Mouse (Mus musculus) midbrain, postnatal 0 days (tissue): ENCODE data around the gene Shisa2. TPM values are rescaled to one million over a fixed set of nuclear protein-coding genes. Genes with fewer than 3 reads are reported as not detected.
A peak's percentile ranks its signal among the peaks of the same experiment; 100 is the strongest.

Source experiments
- ATAC-seq: fragments of 200-750 bp; cut with Nextera tagmentation; 2 replicates; pipeline ENCODE4 v1.8.0; 2017; ENCODE audit warnings: moderate number of reproducible peaks, mild to moderate bottlenecking, moderate TSS enrichment, moderate library complexity; ENCODE audit not compliant: low FRiP score
- DNase-seq: peaks from one replicate; pipeline ENCODE4 v3.0.0-alpha.2; 2015; ENCODE audit warnings: low spot score
- H3K27ac ChIP-seq: fragments of 300-500 bp; sonication (generic); 2 replicates; pipeline ENCODE4 v1.5.1; 2014; ENCODE audit warnings: low read depth, mild to moderate bottlenecking, low read length, mixed read lengths
- H3K27me3 ChIP-seq: fragments of 300-500 bp; sonication (generic); 2 replicates; pipeline ENCODE4 v1.6.1; 2014; ENCODE audit warnings: low read length, control low read depth, mixed read lengths; ENCODE audit not compliant: insufficient read depth
- H3K36me3 ChIP-seq: fragments of 300-500 bp; sonication (generic); 2 replicates; pipeline ENCODE4 v1.6.1; 2014; ENCODE audit warnings: low read length, control low read depth, mixed read lengths; ENCODE audit not compliant: insufficient read depth
- H3K4me1 ChIP-seq: fragments of 300-500 bp; sonication (generic); 2 replicates; pipeline ENCODE4 v1.6.1; 2014; ENCODE audit warnings: mild to moderate bottlenecking, control low read depth, antibody characterized with exemption, low read length, mixed read lengths; ENCODE audit not compliant: insufficient read depth
- H3K4me2 ChIP-seq: fragments of 300-500 bp; sonication (generic); 2 replicates; pipeline ENCODE4 v1.6.1; 2014; ENCODE audit warnings: low read depth, mild to moderate bottlenecking, low read length, mixed read lengths; ENCODE audit not compliant: poor library complexity, severe bottlenecking
- H3K4me3 ChIP-seq: fragments of 300-500 bp; sonication (generic); 2 replicates; pipeline ENCODE4 v1.5.1; 2014; ENCODE audit warnings: low read depth, mild to moderate bottlenecking, low read length, moderate library complexity
- H3K9ac ChIP-seq: fragments of 300-500 bp; sonication (generic); replicated peaks from 2 replicates; pipeline ENCODE4 v1.6.1; 2014; ENCODE audit warnings: mild to moderate bottlenecking, low read length, moderate library complexity, mixed read lengths; ENCODE audit not compliant: poor library complexity, severe bottlenecking
- H3K9me3 ChIP-seq: fragments of 300-500 bp; sonication (generic); 2 replicates; pipeline ENCODE4 v1.6.1; 2016; ENCODE audit warnings: low read length, control low read depth
- CTCF ChIP-seq: IDR thresholded peaks from 2 replicates; pipeline ENCODE4 v1.5.1; 2016; ENCODE audit warnings: antibody characterized with exemption, mild to moderate bottlenecking
- WGBS: fragments of 180-500 bp; shearing (Covaris S2); extraction: QIAGEN DNeasy Blood & Tissue Kit; methylation state at CpG from one replicate; pipeline ENCODE4 v1.1.7; 2014; 5-methylcytosine and 5-hydroxymethylcytosine counted together
- polyA plus RNA-seq: library from polyadenylated mRNA; unstranded; fragments of >200 nt; fragmentation: Nextera tagmentation; extraction: Ambion mirVana; gene quantifications from 2 replicates; pipeline ENCODE4 v1.2.1, GENCODE M21; 2015
- total RNA-seq: library from RNA; depleted of rRNA; stranded (reverse); fragments of >200 nt; gene quantifications from 2 replicates; pipeline ENCODE4 v1.2.3, GENCODE M21; 2014

Shisa2 gene
- total and polyA plus RNA-seq, 2 experiments from 2014 or later = 4.8 to 15.1 TPM

DNA sequence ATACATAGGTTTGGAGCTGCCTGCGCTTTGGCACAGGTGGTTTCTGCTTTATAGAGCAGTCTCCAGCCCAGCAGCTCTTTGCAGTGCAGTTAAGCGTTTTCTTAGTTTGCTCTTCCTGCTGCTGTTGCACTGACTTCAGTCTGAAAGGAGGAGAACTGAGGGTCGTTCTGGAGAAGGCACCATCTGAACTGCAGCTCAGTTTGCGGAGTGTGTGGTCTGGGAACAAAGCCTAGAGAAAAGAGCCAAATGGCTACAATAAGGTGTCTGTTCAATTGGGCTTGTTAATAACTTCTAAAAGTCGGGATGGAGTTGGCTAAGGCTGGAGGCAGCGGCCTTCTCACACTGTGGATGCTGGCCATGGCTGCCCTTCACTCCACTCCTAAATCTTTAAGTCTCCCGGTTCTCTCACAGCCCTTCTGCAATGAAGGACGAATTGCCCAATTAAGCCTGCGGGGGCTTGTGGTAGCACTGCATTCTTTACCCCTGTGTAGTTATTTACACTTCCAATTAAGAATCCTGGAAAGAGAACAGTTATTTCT lies 2.1 kb downstream of the Shisa2 start:
- no peak for TF ChIP-seq CTCF
- Histone ChIP-seq H3K27me3 (peaks cover 4% of the 10 kb centered on the region; the same call in 1 of the 2 replicates), H3K4me2 (peak overlapping the region; percentile 76), H3K36me3 (no peaks in the 10 kb centered on the region), H3K27ac (no peak overlapping the region), H3K9ac (no peak overlapping the region), H3K9me3 (no peaks in the 10 kb centered on the region), H3K4me3 (peak overlapping the region; percentile 69), H3K4me1 (no peaks in the 10 kb centered on the region)
- WGBS = 24% methylated on average over 9 of the region's 9 CpGs
- DNase-seq (peak; percentile 39), ATAC-seq (no peak)

GRCm38 (mm10) chr14:59627823-59628222 lies 2.7 kb downstream of the Shisa2 start:
- Histone ChIP-seq H3K4me1 (no peaks in the 10 kb centered on the region), H3K9ac (no peak overlapping the region), H3K4me3 (peak overlapping the region; percentile 69), H3K9me3 (no peaks in the 10 kb centered on the region), H3K27me3 (peaks cover 4% of the 10 kb centered on the region; the same call in 1 of the 2 replicates), H3K36me3 (no peaks in the 10 kb centered on the region), H3K27ac (no peak overlapping the region), H3K4me2 (peak overlapping the region; percentile 76)
- TF ChIP-seq CTCF = peak; percentile 56
- 36% methylated on average over 7 of the region's 7 CpGs for WGBS
- DNase-seq (peak; percentile 68), ATAC-seq (no peak)

- WGBS = 85% methylated on average over 15 of the region's 15 CpGs
- ATAC-seq (no peak), DNase-seq (no peak)
- no peaks in the 10 kb centered on the region for H3K4me1 ChIP-seq
- no peaks in the 10 kb centered on the region for H3K9me3 ChIP-seq
- H3K27ac ChIP-seq = no peak overlapping the region
- no peak overlapping the region for H3K9ac ChIP-seq
- no peak for TF ChIP-seq CTCF
- no peak overlapping the region for H3K4me3 ChIP-seq
- no peaks in the 10 kb centered on the region for H3K27me3 ChIP-seq
- no peaks in the 10 kb centered on the region for H3K36me3 ChIP-seq
- H3K4me2 ChIP-seq = no peak overlapping the region
Observed at GRCm38 (mm10) chr14:59629308-59629707, 4.2 kb downstream of the Shisa2 start.

DNA sequence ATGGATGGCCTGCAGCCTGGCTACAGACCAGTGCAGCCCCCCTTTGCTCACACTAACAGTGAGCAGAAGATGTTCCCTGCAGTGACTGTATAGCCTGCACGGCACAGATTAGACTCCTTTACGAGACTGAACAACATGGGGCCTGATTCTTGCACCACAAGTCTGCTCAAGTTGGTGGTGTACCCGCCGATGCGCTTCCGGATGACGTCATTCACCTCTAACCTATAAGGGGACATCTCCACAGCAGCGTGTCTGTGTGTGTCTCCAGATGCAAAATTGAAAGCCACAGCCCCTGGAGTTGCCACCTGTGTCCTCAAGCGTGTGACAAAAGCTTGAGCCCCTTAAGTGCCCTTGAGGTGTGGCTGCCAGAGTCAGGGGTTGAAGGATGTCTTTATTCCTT lies 5.0 kb downstream of the Shisa2 start:
- H3K27me3 ChIP-seq = no peaks in the 10 kb centered on the region
- H3K9me3 ChIP-seq = no peaks in the 10 kb centered on the region
- no peaks in the 10 kb centered on the region for H3K36me3 ChIP-seq
- WGBS = 88% methylated on average over 9 of the region's 9 CpGs
- H3K27ac ChIP-seq = no peak overlapping the region
- DNase-seq (no peak), ATAC-seq (no peak)
- no peak overlapping the region for H3K4me2 ChIP-seq
- no peaks in the 10 kb centered on the region for H3K4me1 ChIP-seq
- TF ChIP-seq CTCF = no peak
- no peak overlapping the region for H3K9ac ChIP-seq
- H3K4me3 ChIP-seq = no peak overlapping the region

GRCm38 (mm10) chr14:59632067-59632466 lies 7.0 kb downstream of the Shisa2 start:
- H3K9ac ChIP-seq = no peak overlapping the region
- no peak overlapping the region for H3K27ac ChIP-seq
- no peaks in the 10 kb centered on the region for H3K9me3 ChIP-seq
- H3K4me3 ChIP-seq = no peak overlapping the region
- TF ChIP-seq CTCF = no peak
- no peaks in the 10 kb centered on the region for H3K4me1 ChIP-seq
- ATAC-seq = no peak
- H3K27me3 ChIP-seq = no peaks in the 10 kb centered on the region
- DNase-seq = no peak
- no peaks in the 10 kb centered on the region for H3K36me3 ChIP-seq
- 96% methylated on average over 6 of the region's 6 CpGs for WGBS
- no peak overlapping the region for H3K4me2 ChIP-seq

DNA sequence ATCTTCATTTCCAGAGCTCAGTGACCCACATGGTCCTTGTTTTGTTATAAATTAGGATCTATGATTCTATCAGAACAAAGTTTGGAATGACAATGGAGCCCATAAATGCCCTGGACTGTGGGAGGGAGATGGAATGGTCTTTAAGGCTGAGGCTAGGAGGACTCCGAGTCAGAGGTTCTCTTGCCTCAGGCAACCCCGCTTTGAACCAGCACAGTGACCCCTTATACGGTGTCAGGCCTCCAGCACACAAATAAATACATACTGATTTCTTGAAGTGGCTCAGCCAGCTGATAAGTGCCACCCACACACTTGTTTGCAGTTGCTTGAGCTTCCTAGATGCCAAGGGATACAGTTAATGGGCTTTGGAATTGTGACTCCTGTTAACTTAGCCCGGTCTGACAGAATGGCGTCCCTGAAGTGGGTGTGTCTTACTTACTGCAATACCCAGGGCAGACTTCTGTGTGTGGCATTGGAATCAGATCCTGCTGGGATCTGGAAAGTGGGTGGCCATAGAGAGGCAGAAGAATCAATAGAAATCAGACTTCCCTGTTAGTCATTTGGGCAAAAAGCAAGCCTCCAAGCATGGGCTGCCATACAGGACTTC lies 8.3 kb downstream of the Shisa2 start:
- ATAC-seq (no peak), DNase-seq (no peak)
- Histone ChIP-seq H3K9ac (no peak overlapping the region), H3K4me2 (no peak overlapping the region), H3K36me3 (no peaks in the 10 kb centered on the region), H3K9me3 (no peaks in the 10 kb centered on the region), H3K27ac (no peak overlapping the region), H3K4me3 (no peak overlapping the region), H3K27me3 (no peaks in the 10 kb centered on the region), H3K4me1 (no peaks in the 10 kb centered on the region)
- TF ChIP-seq CTCF = no peak
- 87% methylated on average over 5 of the region's 5 CpGs for WGBS
